Mouse (Mus musculus) left cerebral cortex, adult 2 months (tissue): ENCODE data around the gene Syt8. TPM values are rescaled to one million over a fixed set of nuclear protein-coding genes. Genes with fewer than 3 reads are reported as not detected.

Experiments used
- DNase-seq, 2 experiments: peaks; one replicate each; pipeline ENCODE4 v3.0.0; 2021 to 2022; ENCODE audit warnings: low spot score in 2 of 2, mixed read lengths in 1 of 2; ENCODE audit errors: extremely low spot score in 1 of 2
- H3K27ac ChIP-seq: fragments of 200-600 bp; 2 replicates; pipeline ENCODE4 v1.8.1; 2022
- H3K4me3 ChIP-seq: fragments of 200-600 bp; 2 replicates; pipeline ENCODE4 v1.8.1; 2022
- CTCF ChIP-seq: fragments of 200-600 bp; IDR thresholded peaks from 2 replicates; pipeline ENCODE4 v1.8.1; 2022; ENCODE audit warnings: antibody characterized with exemption, mild to moderate bottlenecking, moderate library complexity
- intact Hi-C: fragments of 180-260 bp; cut with DNase I; formaldehyde crosslinking; loops from one replicate; pipeline ENCODE4 v1.15.1; 2025
- long read RNA-seq, 2 experiments: library from polyadenylated mRNA; stranded (forward); transcript quantifications; one replicate each; pipeline ENCODE4 v2.0.0; 2021; ENCODE audit warnings: borderline mapping rate in 2 of 2
- total RNA-seq, 2 experiments: library from RNA; stranded (reverse); gene quantifications; 2 replicates each; pipeline ENCODE4 v1.2.3; 2021

Syt8 gene
- not detected for total RNA-seq
- long read RNA-seq, experiment 1 = 0 reads
- long read RNA-seq, experiment 2 = 0 reads

GRCm38 (mm10) chr7:142434137-142434865 lies at the start of gene Syt8:
Syt8 (plus strand) TSS chr7:142434850.
- intact Hi-C loops = no loop called here
- TF ChIP-seq CTCF = no peak
- Histone ChIP-seq H3K4me3 (no peak within 1 kb of the TSS), H3K27ac (no peak within 1 kb of the TSS)
- no peak for DNase-seq

- intact Hi-C loops = loop anchor here (2.0 kb wide), 1 partner anchor 13 kb away; the partner anchor contains the start of gene Ifitm10
- TF ChIP-seq CTCF = no peak
- 0 out of 2 replicates have a peak overlapping the region, but pooled peaks have one; percentile 8 for H3K27ac ChIP-seq
- DNase-seq = no peak
- peak overlapping the region; percentile 100 for H3K4me3 ChIP-seq
Observed at GRCm38 (mm10) chr7:142385742-142386403, 48.8 kb upstream of the Syt8 start.

- TF ChIP-seq CTCF = no peak
- no peak for DNase-seq
- Histone ChIP-seq H3K4me3 (peak overlapping the region; percentile 100), H3K27ac (peak overlapping the region; percentile 65)
- intact Hi-C loops = loop anchor here (2.0 kb wide), 1 partner anchor 14 kb away; the partner anchor contains the start of gene Ifitm10
Observed at GRCm38 (mm10) chr7:142386621-142387201, 47.9 kb upstream of the Syt8 start.

DNA sequence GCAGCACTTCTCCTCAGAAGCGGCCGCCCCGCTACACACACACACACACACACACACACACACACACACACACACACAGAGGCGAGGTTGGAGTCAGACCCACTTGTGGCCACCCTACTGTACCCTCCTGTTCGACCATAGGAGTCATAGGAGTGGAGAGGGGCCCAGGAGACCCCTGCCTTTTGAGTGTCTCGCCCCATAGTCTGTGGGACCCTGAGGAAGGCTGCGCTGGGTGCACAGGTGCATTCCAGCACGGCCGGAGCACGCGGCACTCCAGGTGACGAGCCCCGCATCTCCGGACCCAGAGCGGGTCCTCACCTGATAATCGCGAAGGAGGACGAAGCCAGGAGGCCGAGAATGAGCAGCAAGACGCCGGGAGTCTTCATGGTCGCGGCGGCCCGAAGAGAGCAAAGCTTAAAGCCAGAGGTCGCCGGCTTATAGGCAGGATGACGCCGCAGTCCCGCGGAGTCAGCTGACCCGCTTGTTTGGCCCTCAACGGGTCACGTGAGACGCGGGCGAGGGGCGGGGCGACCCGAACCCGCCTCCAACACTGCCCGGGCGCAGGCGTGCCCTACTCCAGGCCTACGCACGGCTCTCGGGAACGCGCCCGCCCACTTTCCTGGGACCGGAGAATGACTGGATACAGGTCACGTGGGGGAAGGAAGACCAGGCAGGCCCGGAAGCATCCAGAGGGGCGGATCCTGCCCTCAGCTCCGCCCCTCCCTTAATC lies 47.1 kb upstream of the Syt8 start, which contains the start of gene Ctsd:
Gene Ctsd, minus strand, starts transcription at position 620 of the 730 bp plus-strand sequence.
- no peak for TF ChIP-seq CTCF
- H3K27ac ChIP-seq = peak within 1 kb of the TSS; percentile 88
- DNase-seq = peak; percentile 96 to 97
- intact Hi-C loops = loop anchor here (2.0 kb wide), 1 partner anchor 15 kb away; the partner anchor contains the start of gene Ifitm10
- peak within 1 kb of the TSS; percentile 100 for H3K4me3 ChIP-seq

DNA sequence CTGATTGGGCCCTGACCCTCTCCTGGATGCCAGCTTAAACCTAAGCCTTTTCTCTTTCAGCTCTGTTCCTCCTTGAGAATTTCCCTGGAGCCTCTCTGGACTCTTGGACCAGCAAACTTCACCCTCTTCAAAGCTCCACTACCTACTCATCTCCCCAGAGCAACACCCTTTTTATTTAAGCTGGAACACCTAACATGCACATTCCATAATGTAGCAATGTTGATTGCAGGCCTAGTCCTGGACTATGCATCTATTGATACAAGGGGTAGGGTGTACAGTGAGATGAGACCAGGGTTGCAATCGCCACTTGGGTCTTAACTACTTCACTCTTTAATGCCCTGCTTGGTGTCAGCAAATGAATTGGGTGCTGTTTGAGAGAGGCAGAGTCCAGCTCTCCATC lies 46.5 kb upstream of the Syt8 start:
- no peak for DNase-seq
- peak overlapping the region; percentile 100 for H3K4me3 ChIP-seq
- intact Hi-C loops = no loop called here
- no peak for TF ChIP-seq CTCF
- peak overlapping the region; percentile 88 for H3K27ac ChIP-seq

DNA sequence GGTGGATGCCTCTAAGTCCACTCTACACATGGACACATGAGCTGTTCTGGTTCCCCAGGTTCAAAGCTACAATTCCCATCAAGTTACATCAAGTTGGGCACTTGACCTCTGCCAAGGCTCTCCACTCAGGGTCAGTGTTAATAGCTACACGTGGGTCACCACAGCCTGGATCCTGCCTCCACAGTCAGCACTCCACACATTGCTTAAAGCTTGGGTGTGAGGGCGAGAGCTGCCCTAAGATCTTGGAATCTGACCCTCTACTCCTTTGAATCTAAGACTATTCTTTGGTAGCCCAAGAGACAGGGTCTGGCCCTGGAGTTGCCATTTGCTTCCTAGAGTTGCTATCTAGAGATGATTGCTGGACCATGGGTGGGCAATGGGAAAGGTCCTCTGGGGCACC lies 45.9 kb upstream of the Syt8 start:
- no peak for TF ChIP-seq CTCF
- Histone ChIP-seq H3K27ac (no peak overlapping the region), H3K4me3 (no peak overlapping the region)
- no peak for DNase-seq
- intact Hi-C loops = no loop called here

- intact Hi-C loops = no loop called here
- no peak for DNase-seq
- Histone ChIP-seq H3K27ac (no peak overlapping the region), H3K4me3 (no peak overlapping the region)
- TF ChIP-seq CTCF = no peak
Observed at GRCm38 (mm10) chr7:142389961-142390650, 44.5 kb upstream of the Syt8 start.

GRCm38 (mm10) chr7:142391108-142391507 lies 43.5 kb upstream of the Syt8 start:
- no peak for DNase-seq
- H3K27ac ChIP-seq = no peak overlapping the region
- intact Hi-C loops = no loop called here
- no peak for TF ChIP-seq CTCF
- H3K4me3 ChIP-seq = no peak overlapping the region

- no peak for TF ChIP-seq CTCF
- Histone ChIP-seq H3K4me3 (no peak overlapping the region), H3K27ac (no peak overlapping the region)
- no peak for DNase-seq
- intact Hi-C loops = no loop called here
Observed at GRCm38 (mm10) chr7:142391609-142392008, 43.0 kb upstream of the Syt8 start.

- intact Hi-C loops = no loop called here
- no peak for TF ChIP-seq CTCF
- Histone ChIP-seq H3K4me3 (no peak overlapping the region), H3K27ac (no peak overlapping the region)
- DNase-seq = no peak
Observed at GRCm38 (mm10) chr7:142393191-142393590, 41.5 kb upstream of the Syt8 start.
